Comparison of ENCODE assay signal across 20 mouse cellular contexts in genomic region chr7:29483556-29483955, GRCm38 (mm10). TPM values are rescaled to one million over a fixed set of nuclear protein-coding genes. Genes with fewer than 3 reads are reported as not detected.
DNase-seq lines count a peak whose midpoint lies in the region; ATAC-seq and TF ChIP-seq lines count a peak whose summit lies in the region.
"Had no signal": no experiment of that assay in that cellular context is flagged by ENCODE, and none has a peak within 500 bp of the region (broad histone marks: within the 10 kb centered on the region; RNA-seq: fewer than 3 reads in every experiment).

No protein-coding gene starts in this region.

- no peaks in the 10 kb centered on the region for H3K27me3 ChIP-seq in ES-Bruce4 (ENCODE audit: control insufficient read depth, insufficient read depth, low read length, poor library complexity, severe bottlenecking)
- peaks cover 8% of the 10 kb centered on the region for H3K27me3 ChIP-seq in embryonic facial prominence, embryonic 10.5 days (replicated peaks; ENCODE audit: low read depth, poor library complexity, severe bottlenecking)
- H3K27me3 ChIP-seq in limb, embryonic 15.5 days, result no peaks in the 10 kb centered on the region
- H3K27me3 ChIP-seq in heart, embryonic 11.5 days (ENCODE audit: control insufficient read depth, insufficient read depth, low read length), result peaks cover 60% of the 10 kb centered on the region

- no peak overlapping the region for H3K4me2 ChIP-seq in limb, embryonic 15.5 days
- H3K4me2 ChIP-seq in heart, embryonic 11.5 days, result no peak overlapping the region
- H3K4me2 ChIP-seq: midbrain, embryonic 12.5 days had no signal

- no peak for DNase-seq in gastrocnemius, adult 2 months
- DNase-seq in gastrocnemius, postnatal 14 days, result no peak
- no peak for DNase-seq in embryonic facial prominence, embryonic 10.5 days (ENCODE audit: low spot score)
- no peak for DNase-seq in lung, postnatal 4 days
- DNase-seq: B cell, adult 2 months; cerebellum, adult 11 months; heart, adult 11 months; kidney, postnatal 14 days; layer of hippocampus, adult 9-11 months; lung, adult 18-20 months; retina, postnatal 1 day; right cerebral cortex, postnatal 4 days; thymus, adult 18-20 months had no signal

- TF ChIP-seq POLR2A in ES-Bruce4 (IDR thresholded peaks at IDR 0.05; ENCODE audit: insufficient read depth, low read length), result no peak

- H3K9ac ChIP-seq in ES-Bruce4 (ENCODE audit: low read depth, poor library complexity, severe bottlenecking), result peak overlapping the region; percentile 12; the same call in 1 of the 2 replicates
- H3K9ac ChIP-seq in limb, embryonic 15.5 days, result no peak overlapping the region
- no peak overlapping the region for H3K9ac ChIP-seq in heart, embryonic 11.5 days (ENCODE audit: low read depth, low read length)
- H3K9ac ChIP-seq: midbrain, embryonic 12.5 days had no signal

- H3K9me3 ChIP-seq in ES-Bruce4 (replicated peaks; ENCODE audit: control insufficient read depth, insufficient read depth, low read length, poor library complexity, severe bottlenecking), result no peaks in the 10 kb centered on the region
- H3K9me3 ChIP-seq in embryonic facial prominence, embryonic 10.5 days, result no peaks in the 10 kb centered on the region
- no peaks in the 10 kb centered on the region for H3K9me3 ChIP-seq in limb, embryonic 15.5 days
- H3K9me3 ChIP-seq in heart, embryonic 11.5 days (replicated peaks; ENCODE audit: control insufficient read depth, low read length), result no peaks in the 10 kb centered on the region
- H3K9me3 ChIP-seq: midbrain, embryonic 12.5 days had no signal

- peak overlapping the region; percentile 53; the same call in 1 of the 2 replicates for H3K27ac ChIP-seq in gastrocnemius, adult 2 months
- H3K27ac ChIP-seq in ES-Bruce4 (ENCODE audit: insufficient read depth, low read length), result peak overlapping the region; percentile 5
- H3K27ac ChIP-seq in embryonic facial prominence, embryonic 10.5 days (replicated peaks), result peak overlapping the region; percentile 62; the same call in 1 of the 2 replicates
- peak overlapping the region; percentile 75 for H3K27ac ChIP-seq in limb, embryonic 15.5 days
- H3K27ac ChIP-seq in heart, embryonic 11.5 days (ENCODE audit: low read depth, low read length), result no peak overlapping the region
- H3K27ac ChIP-seq: macrophage; midbrain, embryonic 12.5 days had no signal

- 0 out of 2 replicates have a peak, but pooled peaks have one; percentile 9 for ATAC-seq in limb, embryonic 15.5 days (ENCODE audit: insufficient number of reproducible peaks, low FRiP score, low TSS enrichment, low read depth)
- no peak for ATAC-seq in heart, embryonic 11.5 days (replicated peaks; ENCODE audit: insufficient number of reproducible peaks, low FRiP score, low TSS enrichment)
- ATAC-seq: forebrain, embryonic 14.5 days; intestine, postnatal 0 days had no signal

- intact Hi-C loops in gastrocnemius, adult 2 months (cut with DNase I), result no loop called here
- intact Hi-C loops in gastrocnemius, postnatal 14 days (cut with DNase I; ENCODE audit: low total_unique reads), result no loop called here

- no peak for TF ChIP-seq CTCF in gastrocnemius, adult 2 months (IDR thresholded peaks at IDR 0.05)
- no peak for TF ChIP-seq CTCF in ES-Bruce4 (IDR thresholded peaks at IDR 0.05; ENCODE audit: low read depth, low read length)

- no peak overlapping the region for H3K4me3 ChIP-seq in gastrocnemius, adult 2 months
- H3K4me3 ChIP-seq in ES-Bruce4 (ENCODE audit: low read depth, low read length), result no peak overlapping the region
- no peak overlapping the region for H3K4me3 ChIP-seq in embryonic facial prominence, embryonic 10.5 days
- no peak overlapping the region for H3K4me3 ChIP-seq in limb, embryonic 15.5 days
- no peak overlapping the region for H3K4me3 ChIP-seq in heart, embryonic 11.5 days (ENCODE audit: low read depth, low read length)
- H3K4me3 ChIP-seq: midbrain, embryonic 12.5 days had no signal

- WGBS in embryonic facial prominence, embryonic 10.5 days, result 75% methylated on average over 4 of the region's 4 CpGs
- 51% methylated on average over 4 of the region's 4 CpGs for WGBS in limb, embryonic 15.5 days
- 79% methylated on average over 4 of the region's 4 CpGs for WGBS in heart, embryonic 11.5 days (ENCODE audit: insufficient replicate concordance)

- no peaks in the 10 kb centered on the region for H3K36me3 ChIP-seq in ES-Bruce4 (ENCODE audit: control insufficient read depth, insufficient read depth, low read length, poor library complexity, severe bottlenecking)
- H3K36me3 ChIP-seq in embryonic facial prominence, embryonic 10.5 days (replicated peaks), result no peaks in the 10 kb centered on the region
- no peaks in the 10 kb centered on the region for H3K36me3 ChIP-seq in limb, embryonic 15.5 days
- H3K36me3 ChIP-seq in heart, embryonic 11.5 days (ENCODE audit: control insufficient read depth, insufficient read depth, low read length), result no peaks in the 10 kb centered on the region
- H3K36me3 ChIP-seq: midbrain, embryonic 12.5 days had no signal

- no peak for TF ChIP-seq EP300 in ES-Bruce4 (IDR thresholded peaks at IDR 0.05; ENCODE audit: insufficient read depth, low read depth, low read length)

- H3K4me1 ChIP-seq in ES-Bruce4 (ENCODE audit: control insufficient read depth, insufficient read depth, low read length), result peaks cover 2% of the 10 kb centered on the region
- H3K4me1 ChIP-seq in embryonic facial prominence, embryonic 10.5 days, result peaks cover 52% of the 10 kb centered on the region
- H3K4me1 ChIP-seq in limb, embryonic 15.5 days, result peaks cover 41% of the 10 kb centered on the region
- no peaks in the 10 kb centered on the region for H3K4me1 ChIP-seq in heart, embryonic 11.5 days (ENCODE audit: control insufficient read depth, insufficient read depth, low read length)

RNA-seq across cellular contexts. Expression of gene Sipa1l3, which starts 34.9 kb away (rescaled TPM):
- total RNA-seq in gastrocnemius, adult 2 months (2021), result 1 to 10 TPM; 7.0 to 9.2 TPM
- total RNA-seq in gastrocnemius, postnatal 14 days (2021), result 10 to 100 TPM in 1 of 2 experiments, 1 to 10 TPM in 1; 7.8 to 13.1 TPM
- polyA plus RNA-seq in ES-Bruce4 (2011; ENCODE audit: insufficient read depth, insufficient read length, low read depth, missing spikeins), result 29.4 and 31.0 TPM in 2 replicates
- polyA plus RNA-seq in embryonic facial prominence, embryonic 10.5 days (2016; fragmentation: Nextera tagmentation; extraction: Ambion mirVana), result 9.2 and 10.5 TPM in 2 replicates
- polyA plus RNA-seq in limb, embryonic 15.5 days (2015; fragmentation: Nextera tagmentation; extraction: Ambion mirVana), result 19.1 and 20.5 TPM in 2 replicates
- 4.8 and 5.2 TPM in 2 replicates for polyA plus RNA-seq in heart, embryonic 11.5 days (2014; fragmentation: Nextera tagmentation; extraction: Ambion mirVana)
